Mouse (Mus musculus): ENCODE results near the gene Ankrd12. TPM values are rescaled to one million over a fixed set of nuclear protein-coding genes. Genes with fewer than 3 reads are reported as not detected.
A peak's percentile ranks its signal among the peaks of the same experiment; 100 is the strongest.

Ankrd12 gene
- total and polyA plus RNA-seq, 3 experiments, result 9.6 to 13.3 TPM; not detected in 1

- no peak overlapping the region for H3K4me3 ChIP-seq (ENCODE audit: control insufficient read depth in 1 of 2, insufficient read depth in 1 of 2, low read depth in 2 of 2, low read length in 2 of 2)
- H3K4me1 ChIP-seq (ENCODE audit: control insufficient read depth in 1 of 2, insufficient read depth in 2 of 2, low read length in 2 of 2), result peaks cover 2 to 7% of the 10 kb centered on the region in 2 experiments; a peak in 3 of 4 replicates
- peaks cover 20% of the 10 kb centered on the region for H3K79me2 ChIP-seq (ENCODE audit: control insufficient read depth, insufficient read depth, low read length, poor library complexity)
- no peak for DNase-seq (ENCODE audit: low read depth, low spot score)
- H3K27ac ChIP-seq (ENCODE audit: control insufficient read depth, low read depth, low read length), result no peak overlapping the region
- H3K36me3 ChIP-seq (ENCODE audit: control insufficient read depth in 1 of 2, insufficient read depth in 2 of 2, low read length in 2 of 2), result peaks cover 0 to 14% of the 10 kb centered on the region in 2 experiments; a peak in 2 of 4 replicates
- no peaks in the 10 kb centered on the region for H3K9me3 ChIP-seq (replicated peaks; ENCODE audit: insufficient read depth, low read length)
- no peaks in the 10 kb centered on the region; a peak in 1 of 4 replicates for H3K27me3 ChIP-seq (ENCODE audit: control insufficient read depth in 1 of 2, insufficient read depth in 2 of 2, low read length in 2 of 2)
- no peak for TF ChIP-seq MEF2A (IDR thresholded peaks at IDR 0.05; ENCODE audit: extremely low read depth, insufficient replicate concordance, low read depth, low read length, poor library complexity, severe bottlenecking)
- no peak for TF ChIP-seq CHD1 (IDR thresholded peaks at IDR 0.05; ENCODE audit: low read depth, low read length)
- TF ChIP-seq POLR2A (IDR thresholded peaks at IDR 0.05; ENCODE audit: control insufficient read depth in 1 of 2, insufficient read depth in 1 of 2, low read depth in 1 of 2, low read length in 2 of 2, poor library complexity in 1 of 2), result no peak
- TF ChIP-seq GATA1 (IDR thresholded peaks at IDR 0.05; ENCODE audit: low read depth, low read length), result no peak
- no peak for TF ChIP-seq JUND (IDR thresholded peaks at IDR 0.05; ENCODE audit: low read depth, low read length)
- no peak for TF ChIP-seq BHLHE40 (IDR thresholded peaks at IDR 0.05; ENCODE audit: borderline replicate concordance, low read depth, low read length)
- no peak for TF ChIP-seq NRF1 (IDR thresholded peaks at IDR 0.05; ENCODE audit: insufficient read depth, low read depth, low read length, poor library complexity, severe bottlenecking)
- no peak for TF ChIP-seq USF2 (IDR thresholded peaks at IDR 0.05; ENCODE audit: borderline replicate concordance in 1 of 2, insufficient read depth in 1 of 2, low read depth in 1 of 2, low read length in 2 of 2)
- TF ChIP-seq CTCF (IDR thresholded peaks at IDR 0.05 in 2 of 3, conservative IDR thresholded peaks at IDR 0.05 in 1 of 3; ENCODE audit: control insufficient read depth in 1 of 3, insufficient read depth in 1 of 3, low read depth in 2 of 3, low read length in 3 of 3, poor library complexity in 1 of 3, severe bottlenecking in 1 of 3), result no peak
- TF ChIP-seq CHD2 (IDR thresholded peaks at IDR 0.05; ENCODE audit: low read length), result no peak
- no peak for TF ChIP-seq MYC (IDR thresholded peaks at IDR 0.05; ENCODE audit: low read depth, low read length)
- TF ChIP-seq TCF12 (IDR thresholded peaks at IDR 0.05; ENCODE audit: low read depth, low read length), result no peak
- TF ChIP-seq ELF1 (IDR thresholded peaks at IDR 0.05; ENCODE audit: low read depth, low read length), result no peak
- TF ChIP-seq SMC3 (IDR thresholded peaks at IDR 0.05; ENCODE audit: low read depth, low read length), result no peak
- TF ChIP-seq ZNF384 (IDR thresholded peaks at IDR 0.05; ENCODE audit: low read depth, low read length), result no peak
- H3K9ac ChIP-seq (ENCODE audit: control insufficient read depth, low read depth, low read length, poor library complexity, severe bottlenecking), result no peak overlapping the region
Observed at GRCm38 (mm10) chr17:66104076-66104475, 27.2 kb upstream of the Ankrd12 start.

GRCm38 (mm10) chr17:66101380-66102330, 24.8 kb upstream of the Ankrd12 start, which contains the start of gene Ndufv2:
Gene Ndufv2 (minus strand): TSS chr17:66101559.
- H3K4me1 ChIP-seq (ENCODE audit: control insufficient read depth in 1 of 2, insufficient read depth in 2 of 2, low read length in 2 of 2), result peaks cover 2 to 11% of the 10 kb centered on the region in 2 experiments
- H3K4me3 ChIP-seq (ENCODE audit: control insufficient read depth in 1 of 2, insufficient read depth in 1 of 2, low read depth in 2 of 2, low read length in 2 of 2), result peak within 1 kb of the TSS; percentile 90 to 98
- peak within 1 kb of the TSS; percentile 100 for H3K9ac ChIP-seq (ENCODE audit: control insufficient read depth, low read depth, low read length, poor library complexity, severe bottlenecking)
- peaks cover 1 to 30% of the 10 kb centered on the region in 2 experiments; a peak in 3 of 4 replicates for H3K36me3 ChIP-seq (ENCODE audit: control insufficient read depth in 1 of 2, insufficient read depth in 2 of 2, low read length in 2 of 2)
- H3K79me2 ChIP-seq (ENCODE audit: control insufficient read depth, insufficient read depth, low read length, poor library complexity), result peaks cover 34% of the 10 kb centered on the region
- peak; percentile 97 for DNase-seq (ENCODE audit: low read depth, low spot score)
- peak within 1 kb of the TSS; percentile 94 for H3K27ac ChIP-seq (ENCODE audit: control insufficient read depth, low read depth, low read length)
- no peaks in the 10 kb centered on the region; a peak in 1 of 4 replicates for H3K27me3 ChIP-seq (ENCODE audit: control insufficient read depth in 1 of 2, insufficient read depth in 2 of 2, low read length in 2 of 2)
- no peaks in the 10 kb centered on the region for H3K9me3 ChIP-seq (replicated peaks; ENCODE audit: insufficient read depth, low read length)
- no peak for TF ChIP-seq TAL1 (IDR thresholded peaks at IDR 0.05; ENCODE audit: low read length)
- TF ChIP-seq ELF1 (IDR thresholded peaks at IDR 0.05; ENCODE audit: low read depth, low read length), result peak; percentile 8; the same call in 1 of the 2 replicates
- TF ChIP-seq RAD21 (IDR thresholded peaks at IDR 0.05; ENCODE audit: low read depth, low read length), result peak; percentile 40
- no peak for TF ChIP-seq GATA1 (IDR thresholded peaks at IDR 0.05; ENCODE audit: low read depth, low read length)
- no peak for TF ChIP-seq JUND (IDR thresholded peaks at IDR 0.05; ENCODE audit: low read depth, low read length)
- no peak for TF ChIP-seq E2F4 (IDR thresholded peaks at IDR 0.05; ENCODE audit: borderline replicate concordance, low read depth, low read length)
- peak; percentile 22; the same call in 1 of the 2 replicates for TF ChIP-seq ZC3H11A (IDR thresholded peaks at IDR 0.05; ENCODE audit: low read depth, low read length)
- 0 out of 2 replicates have a peak, but pooled peaks have one; percentile 53 for TF ChIP-seq MAZ (IDR thresholded peaks at IDR 0.05; ENCODE audit: low read depth, low read length)
- no peak for TF ChIP-seq POLR2AphosphoS5 (IDR thresholded peaks at IDR 0.05; ENCODE audit: borderline replicate concordance, low read depth, low read length)
- peak; percentile 82 for TF ChIP-seq HCFC1 (IDR thresholded peaks at IDR 0.05; ENCODE audit: low read depth, low read length)
- TF ChIP-seq ETS1 (IDR thresholded peaks at IDR 0.05; ENCODE audit: low read depth, low read length), result 0 out of 2 replicates have a peak, but pooled peaks have one; percentile 18
- peak; percentile 28; the same call in 1 of the 2 replicates for TF ChIP-seq MYC (IDR thresholded peaks at IDR 0.05; ENCODE audit: low read depth, low read length)
- TF ChIP-seq EP300 (IDR thresholded peaks at IDR 0.05; ENCODE audit: low read depth in 1 of 2, low read length in 2 of 2), result peak in 1 of 2 experiments; percentile 6; a peak in 2 of 4 replicates
- TF ChIP-seq ZNF384 (IDR thresholded peaks at IDR 0.05; ENCODE audit: low read depth, low read length), result no peak
- TF ChIP-seq SIN3A (IDR thresholded peaks at IDR 0.05; ENCODE audit: low read length), result peak; percentile 84
- TF ChIP-seq MYB (IDR thresholded peaks at IDR 0.05; ENCODE audit: low read depth, low read length), result no peak
- peak; percentile 45; the same call in 1 of the 2 replicates for TF ChIP-seq TCF12 (IDR thresholded peaks at IDR 0.05; ENCODE audit: low read depth, low read length)
- TF ChIP-seq MXI1 (IDR thresholded peaks at IDR 0.05; ENCODE audit: low read depth, low read length), result peak; percentile 77
